Mouse (Mus musculus) neural tube, embryonic 13.5 days (tissue): ENCODE data around the gene Crtam. TPM values are rescaled to one million over a fixed set of nuclear protein-coding genes. Genes with fewer than 3 reads are reported as not detected.

ENCODE experiments used
- ATAC-seq: fragments of 200-750 bp; cut with Nextera tagmentation; 2 replicates; pipeline ENCODE4 v1.8.0; 2017; ENCODE audit warnings: low read depth, mild to moderate bottlenecking, moderate TSS enrichment, moderate library complexity
- H3K27ac ChIP-seq: fragments of 300-500 bp; sonication (generic); replicated peaks from 2 replicates; pipeline ENCODE4 v1.5.1; 2015; ENCODE audit warnings: moderate library complexity, mild to moderate bottlenecking, inconsistent platforms
- H3K27me3 ChIP-seq: fragments of 300-500 bp; sonication (generic); 2 replicates; pipeline ENCODE4 v1.6.1; 2015; ENCODE audit warnings: mild to moderate bottlenecking, inconsistent platforms
- H3K36me3 ChIP-seq: fragments of 300-500 bp; sonication (generic); 2 replicates; pipeline ENCODE4 v1.6.1; 2015; ENCODE audit warnings: mild to moderate bottlenecking, inconsistent platforms
- H3K4me1 ChIP-seq: fragments of 300-500 bp; sonication (generic); replicated peaks from 2 replicates; pipeline ENCODE4 v1.6.1; 2015; ENCODE audit warnings: inconsistent platforms
- H3K4me2 ChIP-seq: fragments of 300-500 bp; sonication (generic); 2 replicates; pipeline ENCODE4 v1.6.1; 2015; ENCODE audit warnings: inconsistent platforms, mild to moderate bottlenecking, moderate library complexity
- H3K4me3 ChIP-seq: fragments of 300-500 bp; sonication (generic); 2 replicates; pipeline ENCODE4 v1.5.1; 2015; ENCODE audit warnings: mild to moderate bottlenecking, inconsistent platforms
- H3K9ac ChIP-seq: fragments of 300-500 bp; sonication (generic); 2 replicates; pipeline ENCODE4 v1.6.1; 2015; ENCODE audit warnings: moderate library complexity, mild to moderate bottlenecking, inconsistent platforms
- H3K9me3 ChIP-seq: fragments of 300-500 bp; sonication (generic); 2 replicates; pipeline ENCODE4 v1.6.1; 2016; ENCODE audit warnings: inconsistent platforms
- WGBS: fragments of 180-500 bp; shearing (Covaris S2); methylation state at CpG from one replicate; pipeline ENCODE4 v1.1.7; 2015; 5-methylcytosine and 5-hydroxymethylcytosine counted together
- polyA plus RNA-seq: library from polyadenylated mRNA; unstranded; fragments of >200 nt; fragmentation: Nextera tagmentation; extraction: Ambion mirVana; gene quantifications from 2 replicates; pipeline ENCODE4 v1.2.1, GENCODE M21; 2015

The Crtam gene
- polyA plus RNA-seq, 1 experiment from 2014 or later = 0.20 TPM

GRCm38 (mm10) chr9:40948473-40948872, 56.0 kb downstream of the Crtam start:
- Histone ChIP-seq H3K4me2 (0 out of 2 replicates have a peak overlapping the region, but pooled peaks have one; percentile 50), H3K27me3 (peaks cover 11% of the 10 kb centered on the region; the same call in 1 of the 2 replicates), H3K9me3 (no peaks in the 10 kb centered on the region), H3K36me3 (no peaks in the 10 kb centered on the region), H3K9ac (no peak overlapping the region), H3K27ac (no peak overlapping the region), H3K4me1 (peaks cover 6% of the 10 kb centered on the region), H3K4me3 (no peak overlapping the region)
- WGBS = 80% methylated on average over 6 of the region's 6 CpGs
- ATAC-seq = no peak

- Histone ChIP-seq H3K9ac (no peak overlapping the region), H3K36me3 (no peaks in the 10 kb centered on the region), H3K4me3 (no peak overlapping the region), H3K27me3 (peaks cover 11% of the 10 kb centered on the region; the same call in 1 of the 2 replicates), H3K4me2 (no peak overlapping the region), H3K9me3 (no peaks in the 10 kb centered on the region), H3K27ac (no peak overlapping the region), H3K4me1 (peaks cover 6% of the 10 kb centered on the region)
- ATAC-seq = no peak
- WGBS = 73% methylated on average over 4 of the region's 4 CpGs
These were observed 57.3 kb downstream of the Crtam start for GRCm38 (mm10) chr9:40947131-40947530.

GRCm38 (mm10) chr9:40937425-40937824, 67.0 kb downstream of the Crtam start:
- H3K9ac ChIP-seq = no peak overlapping the region
- no peak overlapping the region for H3K4me2 ChIP-seq

DNA sequence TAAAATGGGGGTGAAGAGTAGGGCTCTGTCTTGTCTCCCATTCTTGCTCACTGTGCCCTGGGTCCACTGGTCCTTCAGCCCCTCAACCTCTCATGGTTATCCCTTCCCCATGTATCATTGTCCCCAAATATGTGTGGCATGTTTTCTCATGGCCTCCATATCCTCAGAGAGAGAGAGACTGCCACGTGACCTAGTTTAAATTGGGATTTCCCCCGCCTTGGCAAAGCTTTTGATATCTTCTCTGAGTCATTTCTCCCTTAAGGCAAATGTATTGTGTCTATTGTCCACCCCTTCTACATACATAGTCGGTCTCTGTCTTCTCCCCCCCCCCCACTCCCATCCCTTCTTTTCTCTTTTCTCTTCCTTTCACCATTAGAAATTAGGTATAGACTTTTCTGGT, 71.1 kb downstream of the Crtam start:
- Histone ChIP-seq H3K27ac (no peak overlapping the region), H3K9ac (no peak overlapping the region), H3K4me3 (no peak overlapping the region), H3K27me3 (0 out of 2 replicates have a peak, but pooled peaks cover 5% of the 10 kb centered on the region), H3K36me3 (no peaks in the 10 kb centered on the region), H3K4me2 (no peak overlapping the region), H3K9me3 (no peaks in the 10 kb centered on the region), H3K4me1 (no peaks in the 10 kb centered on the region)
- WGBS = 69% methylated on average over 3 of the region's 3 CpGs
- ATAC-seq = no peak

More at GRCm38 (mm10) chr9:40937425-40937824, 67.0 kb downstream of the Crtam start:
- Histone ChIP-seq H3K36me3 (no peaks in the 10 kb centered on the region), H3K4me1 (no peaks in the 10 kb centered on the region), H3K4me3 (no peak overlapping the region), H3K27ac (no peak overlapping the region), H3K27me3 (no peaks in the 10 kb centered on the region), H3K9me3 (no peaks in the 10 kb centered on the region)
- WGBS = 48% methylated on average over 7 of the region's 7 CpGs
- ATAC-seq = peak; percentile 69; the same call in 1 of the 2 replicates

GRCm38 (mm10) chr9:40927351-40927980, 77.0 kb downstream of the Crtam start:
- Histone ChIP-seq H3K4me2 (no peak overlapping the region), H3K4me3 (no peak overlapping the region), H3K4me1 (no peaks in the 10 kb centered on the region), H3K27ac (no peak overlapping the region), H3K9ac (no peak overlapping the region), H3K36me3 (no peaks in the 10 kb centered on the region), H3K9me3 (no peaks in the 10 kb centered on the region), H3K27me3 (0 out of 2 replicates have a peak, but pooled peaks cover 5% of the 10 kb centered on the region)
- no peak for ATAC-seq
- WGBS = 68% methylated on average over 17 of the region's 17 CpGs

Other genes with a start within 250 kb of the Crtam start
- gene Hspa8, start 203.6 kb downstream of the Crtam start, polyA plus RNA-seq = 2,997 and 3,038 TPM in 2 replicates
- gene Bsx, start 130.5 kb downstream of the Crtam start, polyA plus RNA-seq = not detected in 2 replicates
- gene Jhy, start 40.5 kb downstream of the Crtam start, polyA plus RNA-seq = 1.0 and 2.0 TPM in 2 replicates
- 26.0 and 34.8 TPM in 2 replicates for gene Ubash3b, start 157.1 kb upstream of the Crtam start, polyA plus RNA-seq